Mouse (Mus musculus): Measurements from ENCODE around the gene Ntf5.

DNA sequence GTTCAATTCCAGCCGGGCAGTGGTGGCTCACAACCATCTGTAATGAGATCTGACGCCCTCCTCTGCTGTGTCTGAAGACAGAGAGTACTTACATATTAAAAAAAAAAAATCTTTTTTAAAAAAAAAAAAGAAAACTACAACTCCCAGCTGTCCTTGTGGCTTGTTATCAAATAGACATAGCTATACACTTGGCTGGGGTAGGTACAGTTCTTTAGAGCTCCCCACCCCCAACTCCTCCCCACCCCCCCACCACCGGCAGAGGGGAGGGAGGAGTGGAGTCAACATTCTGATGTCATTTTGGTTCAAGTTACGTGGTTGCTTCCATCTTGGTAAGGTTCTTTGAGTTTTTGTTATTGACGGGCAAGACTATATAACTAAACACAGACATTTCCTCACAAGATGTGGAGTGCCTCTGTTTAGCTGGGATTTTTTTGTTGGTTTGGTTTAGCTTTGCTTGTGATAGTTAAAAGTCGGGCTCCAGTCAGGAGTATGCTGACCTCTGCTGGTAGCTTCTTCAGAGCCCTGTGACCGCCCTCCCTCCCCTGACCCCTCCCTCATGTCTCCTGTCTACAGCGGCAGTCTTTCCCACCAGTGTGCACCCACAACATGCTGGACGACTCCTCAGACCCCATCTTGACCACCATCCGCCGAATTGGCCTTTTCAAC, 34.0 kb downstream of the Ntf5 start:
- no peak for TF ChIP-seq POLR2A (IDR thresholded peaks at IDR 0.05; ENCODE audit: low read depth, low read length)
- peak; percentile 26; the same call in 1 of the 2 replicates for TF ChIP-seq CTCF (IDR thresholded peaks at IDR 0.05; ENCODE audit: borderline replicate concordance, insufficient read depth, low read length)

Data from embryonic fibroblast, embryonic 13.5 days (primary cell).